Mouse (Mus musculus): ENCODE results near the gene Ube2r2.

The Ube2r2 gene

GRCm38 (mm10) chr4:41153146-41153545, 17.6 kb downstream of the Ube2r2 start:
- in situ Hi-C loops (cut with MboI; ENCODE audit: low pct_unique_long_range_greater_than_20kb in 1 of 2, low sequenced_read_pairs in 2 of 2, unreplicated experiment in 1 of 2) = no loop called here

- in situ Hi-C loops (cut with MboI; ENCODE audit: low pct_unique_long_range_greater_than_20kb in 1 of 2, low sequenced_read_pairs in 2 of 2, unreplicated experiment in 1 of 2) = no loop called here
Observed at GRCm38 (mm10) chr4:41156961-41157360, 21.4 kb downstream of the Ube2r2 start.

- in situ Hi-C loops (cut with MboI; ENCODE audit: low pct_unique_long_range_greater_than_20kb in 1 of 2, low sequenced_read_pairs in 2 of 2, unreplicated experiment in 1 of 2) = no loop called here
Observed at GRCm38 (mm10) chr4:41158251-41158650, 22.7 kb downstream of the Ube2r2 start.

- in situ Hi-C loops (cut with MboI; ENCODE audit: low pct_unique_long_range_greater_than_20kb in 1 of 2, low sequenced_read_pairs in 2 of 2, unreplicated experiment in 1 of 2) = no loop called here
Observed at GRCm38 (mm10) chr4:41161232-41161631, 25.7 kb downstream of the Ube2r2 start.

- in situ Hi-C loops (cut with MboI; ENCODE audit: low pct_unique_long_range_greater_than_20kb in 1 of 2, low sequenced_read_pairs in 2 of 2, unreplicated experiment in 1 of 2) = loop anchor here in 1 of 2 experiments (5.0 kb wide), 1 partner anchor 33 kb away; no protein-coding TSS in a partner anchor
Observed at GRCm38 (mm10) chr4:41164974-41165373, 29.4 kb downstream of the Ube2r2 start.

GRCm38 (mm10) chr4:41165693-41166475, 30.3 kb downstream of the Ube2r2 start:
- in situ Hi-C loops (cut with MboI; ENCODE audit: low pct_unique_long_range_greater_than_20kb in 1 of 2, low sequenced_read_pairs in 2 of 2, unreplicated experiment in 1 of 2) = loop anchor here in 1 of 2 experiments (5.0 kb wide), 1 partner anchor 34 kb away; no protein-coding TSS in a partner anchor

GRCm38 (mm10) chr4:41170970-41171369, 35.4 kb downstream of the Ube2r2 start:
- in situ Hi-C loops (cut with MboI; ENCODE audit: low pct_unique_long_range_greater_than_20kb in 1 of 2, low sequenced_read_pairs in 2 of 2, unreplicated experiment in 1 of 2) = loop anchor here in 1 of 2 experiments (10.0 kb wide), 1 partner anchor 46 kb away; the partner anchor contains the start of gene Nol6

GRCm38 (mm10) chr4:41174631-41175030, 39.1 kb downstream of the Ube2r2 start:
- in situ Hi-C loops (cut with MboI; ENCODE audit: low pct_unique_long_range_greater_than_20kb in 1 of 2, low sequenced_read_pairs in 2 of 2, unreplicated experiment in 1 of 2) = loop anchor here in 1 of 2 experiments (10.0 kb wide), 1 partner anchor 50 kb away; the partner anchor contains the start of gene Nol6

- in situ Hi-C loops (cut with MboI; ENCODE audit: low pct_unique_long_range_greater_than_20kb in 1 of 2, low sequenced_read_pairs in 2 of 2, unreplicated experiment in 1 of 2) = loop anchor here in 1 of 2 experiments (10.0 kb wide), 1 partner anchor 55 kb away; the partner anchor contains the start of gene Nol6
Observed at GRCm38 (mm10) chr4:41179825-41180725, 44.5 kb downstream of the Ube2r2 start.

- in situ Hi-C loops (cut with MboI; ENCODE audit: low pct_unique_long_range_greater_than_20kb in 1 of 2, low sequenced_read_pairs in 2 of 2, unreplicated experiment in 1 of 2) = no loop called here
Observed at GRCm38 (mm10) chr4:41189809-41190208, 54.3 kb downstream of the Ube2r2 start.

GRCm38 (mm10) chr4:41192544-41193512, 57.3 kb downstream of the Ube2r2 start:
- in situ Hi-C loops (cut with MboI; ENCODE audit: low pct_unique_long_range_greater_than_20kb in 1 of 2, low sequenced_read_pairs in 2 of 2, unreplicated experiment in 1 of 2) = no loop called here

- in situ Hi-C loops (cut with MboI; ENCODE audit: low pct_unique_long_range_greater_than_20kb in 1 of 2, low sequenced_read_pairs in 2 of 2, unreplicated experiment in 1 of 2) = no loop called here
Observed at GRCm38 (mm10) chr4:41195328-41195727, 59.8 kb downstream of the Ube2r2 start.

GRCm38 (mm10) chr4:41196861-41197610, 61.5 kb downstream of the Ube2r2 start:
- in situ Hi-C loops (cut with MboI; ENCODE audit: low pct_unique_long_range_greater_than_20kb in 1 of 2, low sequenced_read_pairs in 2 of 2, unreplicated experiment in 1 of 2) = no loop called here

- in situ Hi-C loops (cut with MboI; ENCODE audit: low pct_unique_long_range_greater_than_20kb in 1 of 2, low sequenced_read_pairs in 2 of 2, unreplicated experiment in 1 of 2) = loop anchor here (25.0 kb wide), 1 partner anchor 465 kb away; no protein-coding TSS in a partner anchor
Observed at GRCm38 (mm10) chr4:41202135-41202534, 66.6 kb downstream of the Ube2r2 start.

GRCm38 (mm10) chr4:41205751-41206150, 70.2 kb downstream of the Ube2r2 start:
- in situ Hi-C loops (cut with MboI; ENCODE audit: low pct_unique_long_range_greater_than_20kb in 1 of 2, low sequenced_read_pairs in 2 of 2, unreplicated experiment in 1 of 2) = loop anchor here (25.0 kb wide), 1 partner anchor 468 kb away; no protein-coding TSS in a partner anchor

GRCm38 (mm10) chr4:41208050-41208449, 72.5 kb downstream of the Ube2r2 start:
- in situ Hi-C loops (cut with MboI; ENCODE audit: low pct_unique_long_range_greater_than_20kb in 1 of 2, low sequenced_read_pairs in 2 of 2, unreplicated experiment in 1 of 2) = loop anchor here (25.0 kb wide), 1 partner anchor 471 kb away; no protein-coding TSS in a partner anchor

GRCm38 (mm10) chr4:41225412-41225811, 89.9 kb downstream of the Ube2r2 start:
- in situ Hi-C loops (cut with MboI; ENCODE audit: low pct_unique_long_range_greater_than_20kb in 1 of 2, low sequenced_read_pairs in 2 of 2, unreplicated experiment in 1 of 2) = loop anchor here in 1 of 2 experiments (10.0 kb wide), 1 partner anchor 231 kb away; no protein-coding TSS in a partner anchor

Data from mouse embryonic stem cell (cell line).